Mouse (Mus musculus) thymus, adult 2 months (tissue): Measurements from ENCODE around the gene Gm44790. TPM values are rescaled to one million over a fixed set of nuclear protein-coding genes. Genes with fewer than 3 reads are reported as not detected.
A peak's percentile ranks its signal among the peaks of the same experiment; 100 is the strongest.

Source experiments
- DNase-seq: peaks from one replicate; pipeline ENCODE4 v3.0.0; 2021
- H3K27ac ChIP-seq: fragments of 200-500 bp; 2 replicates; pipeline ENCODE4 v1.5.1; 2012; ENCODE audit warnings: low read length, control low read depth; ENCODE audit not compliant: control insufficient read depth, insufficient read depth
- H3K27me3 ChIP-seq: fragments of 200-500 bp; 2 replicates; pipeline ENCODE4 v1.6.1; 2012; ENCODE audit warnings: mild to moderate bottlenecking, low read length, moderate library complexity, mixed read lengths; ENCODE audit not compliant: control insufficient read depth, insufficient read depth
- H3K36me3 ChIP-seq: fragments of 200-500 bp; 2 replicates; pipeline ENCODE4 v1.6.1; 2012; ENCODE audit warnings: mild to moderate bottlenecking, low read length, moderate library complexity; ENCODE audit not compliant: control insufficient read depth, insufficient read depth
- H3K4me1 ChIP-seq: fragments of 200-500 bp; replicated peaks from 2 replicates; pipeline ENCODE4 v1.6.1; 2012; ENCODE audit warnings: low read length; ENCODE audit not compliant: control insufficient read depth, insufficient read depth
- H3K4me3 ChIP-seq: fragments of 200-500 bp; 2 replicates; pipeline ENCODE4 v1.5.1; 2012; ENCODE audit warnings: mild to moderate bottlenecking, low read length, control low read depth, moderate library complexity; ENCODE audit not compliant: control insufficient read depth, insufficient read depth
- CTCF ChIP-seq: fragments of 200-500 bp; IDR thresholded peaks from 2 replicates; pipeline ENCODE4 v1.5.1; 2012; ENCODE audit warnings: mild to moderate bottlenecking, control low read depth, low read length, moderate library complexity, borderline replicate concordance; ENCODE audit not compliant: control insufficient read depth, poor library complexity, insufficient read depth; ENCODE audit errors: extremely low read depth
- POLR2A ChIP-seq: fragments of 200-500 bp; IDR thresholded peaks from 2 replicates; pipeline ENCODE4 v1.6.1; 2012; ENCODE audit warnings: mild to moderate bottlenecking, low read length, control low read depth, moderate library complexity; ENCODE audit not compliant: control insufficient read depth, poor library complexity, insufficient read depth; ENCODE audit errors: extremely low read depth
- whole genome bisulfite sequencing: fragments of 180-500 bp; shearing (Covaris S2); methylation state at CpG from one replicate; pipeline ENCODE4 v1.1.7; 2018; 5-methylcytosine and 5-hydroxymethylcytosine counted together
- polyA plus RNA-seq: library from polyadenylated mRNA; depleted of rRNA; stranded (reverse); fragments of >200 nt; gene quantifications from 2 replicates; pipeline ENCODE4 v1.2.3, GENCODE M21; 2012

The Gm44790 gene
- polyA plus RNA-seq, 1 experiment = 32.5 TPM

DNA sequence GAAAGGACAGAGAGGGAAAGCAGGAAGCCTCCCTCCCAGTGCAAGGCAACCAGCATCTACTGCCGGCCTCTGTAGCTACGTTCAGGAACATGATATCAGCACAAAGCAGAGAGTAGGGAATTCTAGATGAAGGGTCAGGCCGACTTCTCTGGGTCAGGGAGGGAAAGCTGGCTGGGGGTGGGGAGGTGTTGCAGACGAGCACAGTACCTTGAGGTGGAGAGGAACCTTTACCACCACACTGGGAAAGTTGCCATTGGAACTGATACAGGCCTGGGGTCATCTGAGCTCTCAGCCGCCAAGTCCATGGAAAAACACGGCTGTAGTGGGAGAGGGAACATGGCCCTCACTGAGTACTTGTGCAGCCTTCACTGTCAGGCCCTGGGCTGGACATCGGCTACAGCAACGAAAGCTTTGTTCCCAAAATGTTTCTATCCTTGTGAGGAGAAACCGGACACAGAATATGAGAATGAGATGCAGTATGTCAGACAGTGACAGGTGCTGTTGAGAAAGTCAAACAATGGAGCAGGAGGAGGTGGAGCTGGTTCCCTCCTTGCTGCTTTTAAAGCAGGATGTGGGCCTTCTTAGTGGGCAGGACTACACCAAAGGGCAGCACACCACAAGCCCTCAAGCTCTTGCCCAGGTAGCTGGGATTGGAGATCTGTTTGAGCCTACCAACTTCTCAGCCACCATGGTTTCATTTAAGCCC is 49.2 kb downstream of the Gm44790 start:
- no peak overlapping the region for H3K27ac ChIP-seq
- no peaks in the 10 kb centered on the region for H3K27me3 ChIP-seq
- no peak for TF ChIP-seq POLR2A
- no peak for TF ChIP-seq CTCF
- peaks cover 24% of the 10 kb centered on the region for H3K4me1 ChIP-seq
- no peak overlapping the region for H3K4me3 ChIP-seq
- H3K36me3 ChIP-seq = no peaks in the 10 kb centered on the region
- 86% methylated on average over 9 of the region's 9 CpGs for WGBS
- DNase-seq = no peak

DNA sequence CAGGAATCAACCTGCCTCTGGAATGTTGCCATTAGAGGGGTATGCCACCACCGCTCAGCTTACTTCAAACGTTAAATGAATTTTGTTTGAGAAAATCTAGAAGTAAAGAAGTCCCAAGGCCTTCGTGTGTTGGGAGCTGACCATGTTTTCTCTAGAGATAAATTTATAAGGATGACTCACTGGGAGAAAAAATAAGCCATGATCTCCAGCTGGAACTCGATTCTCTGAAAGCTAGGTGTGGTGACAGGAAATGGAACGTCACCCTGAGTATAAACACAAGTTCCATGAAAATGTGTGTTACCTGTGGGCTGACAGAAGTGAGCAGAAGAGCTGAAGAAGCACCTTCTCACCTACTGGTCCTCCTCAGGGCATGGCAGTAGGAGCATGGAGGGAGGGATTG is 50.5 kb downstream of the Gm44790 start:
- TF ChIP-seq POLR2A (no peak), CTCF (no peak)
- no peaks in the 10 kb centered on the region for H3K36me3 ChIP-seq
- no peak overlapping the region for H3K4me3 ChIP-seq
- peaks cover 21% of the 10 kb centered on the region for H3K4me1 ChIP-seq
- no peak for DNase-seq
- H3K27ac ChIP-seq = no peak overlapping the region
- WGBS = 88% methylated on average over 5 of the region's 5 CpGs
- H3K27me3 ChIP-seq = no peaks in the 10 kb centered on the region

DNA sequence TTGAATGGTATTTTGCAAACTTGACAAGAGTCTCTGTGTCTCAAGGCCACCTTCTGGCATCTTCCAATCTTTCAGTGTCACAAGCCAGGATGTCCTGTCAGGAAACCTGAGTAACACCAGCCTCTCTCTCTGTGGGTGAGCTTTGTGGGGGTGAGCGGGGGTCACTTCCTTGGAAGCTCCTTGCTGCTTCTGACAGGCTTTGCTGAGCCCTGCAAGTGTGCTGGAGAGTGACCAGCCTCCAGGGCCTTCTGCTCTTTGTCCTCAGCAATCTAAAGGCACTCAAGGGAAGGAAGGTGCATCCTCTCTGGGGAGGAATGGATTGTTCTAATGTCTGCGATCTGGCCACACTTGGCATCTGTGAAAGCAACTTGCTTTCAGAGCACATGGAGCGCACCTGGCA is 52.9 kb downstream of the Gm44790 start:
- Histone ChIP-seq H3K27ac (no peak overlapping the region), H3K36me3 (no peaks in the 10 kb centered on the region), H3K4me1 (peaks cover 13% of the 10 kb centered on the region), H3K27me3 (no peaks in the 10 kb centered on the region), H3K4me3 (no peak overlapping the region)
- WGBS = 71% methylated on average over 3 of the region's 3 CpGs
- no peak for DNase-seq
- TF ChIP-seq CTCF (no peak), POLR2A (no peak)

DNA sequence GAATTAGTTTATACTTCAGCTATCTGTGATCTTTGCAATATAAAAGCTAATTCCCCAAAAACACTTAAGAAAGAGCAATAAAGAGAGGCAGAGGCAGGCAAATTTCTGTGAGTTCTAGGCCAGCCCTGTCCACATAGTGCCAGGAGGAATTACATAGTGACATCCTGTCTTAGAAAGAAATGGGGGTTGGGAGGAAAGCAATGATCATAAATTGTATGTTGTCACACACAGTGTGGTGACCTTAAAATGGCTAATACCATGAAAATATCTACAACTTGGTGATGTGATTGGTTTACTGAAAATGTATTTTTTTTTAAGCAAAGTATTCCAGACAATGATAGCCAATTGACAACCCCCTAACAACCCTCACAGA is 53.3 kb downstream of the Gm44790 start:
- no peak for TF ChIP-seq POLR2A
- no peak for TF ChIP-seq CTCF
- Histone ChIP-seq H3K4me3 (no peak overlapping the region), H3K36me3 (no peaks in the 10 kb centered on the region), H3K27me3 (no peaks in the 10 kb centered on the region), H3K4me1 (peaks cover 13% of the 10 kb centered on the region), H3K27ac (no peak overlapping the region)
- no peak for DNase-seq

DNA sequence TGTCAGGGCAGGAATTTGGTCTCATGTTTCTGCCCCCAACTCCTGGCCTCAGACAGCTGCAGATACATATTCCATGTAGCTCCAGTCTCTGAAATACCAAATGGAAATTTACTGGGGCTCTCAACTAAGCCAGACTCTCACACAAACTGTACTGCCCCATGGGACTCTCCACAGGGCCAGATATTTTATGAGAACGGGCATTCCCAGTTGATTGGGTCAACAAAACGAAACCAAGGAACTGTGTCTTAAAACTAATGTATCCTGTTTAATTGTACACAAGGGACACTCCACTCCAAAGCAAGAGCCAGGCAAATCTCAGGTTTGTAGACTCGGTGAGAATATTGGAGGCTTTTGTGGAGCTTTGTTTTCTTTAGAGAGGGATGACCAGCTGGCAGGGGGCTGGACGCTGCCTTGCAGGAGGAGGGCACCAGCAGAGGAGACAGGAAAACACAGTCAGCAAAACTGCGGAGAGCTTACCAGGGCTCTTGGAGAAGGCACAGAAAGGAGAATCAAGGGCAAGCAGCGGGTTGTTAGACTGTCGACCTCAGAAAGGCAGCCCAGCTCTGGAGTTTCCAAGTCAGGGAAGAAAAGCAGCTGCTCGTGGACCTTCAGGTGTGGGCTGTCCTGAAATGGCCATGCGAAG is 53.9 kb downstream of the Gm44790 start:
- Histone ChIP-seq H3K36me3 (no peaks in the 10 kb centered on the region), H3K4me3 (no peak overlapping the region), H3K27me3 (no peaks in the 10 kb centered on the region), H3K4me1 (peaks cover 13% of the 10 kb centered on the region), H3K27ac (peak overlapping the region; percentile 27; the same call in 1 of the 2 replicates)
- 52% methylated on average over 9 of the region's 9 CpGs for WGBS
- DNase-seq = no peak
- no peak for TF ChIP-seq POLR2A
- TF ChIP-seq CTCF = no peak

DNA sequence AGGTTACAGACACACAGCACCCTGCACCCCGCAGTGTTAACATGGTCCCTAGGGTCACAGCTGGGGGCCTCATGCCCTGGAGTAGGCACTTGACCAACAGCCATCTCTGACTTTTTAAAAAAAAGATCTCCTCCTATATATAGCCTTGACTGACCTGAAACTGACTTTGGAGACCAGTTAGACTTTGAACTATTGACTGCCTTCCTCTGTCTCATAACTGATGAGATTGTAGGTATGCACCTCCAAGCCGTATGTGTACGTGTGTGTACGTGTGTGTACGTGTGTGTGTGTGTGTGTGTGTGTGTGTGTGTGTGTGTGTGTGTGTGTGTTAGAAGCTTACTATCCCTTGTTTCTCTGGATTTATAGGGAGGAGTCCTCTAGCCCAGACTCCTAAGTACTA is 55.4 kb downstream of the Gm44790 start:
- Histone ChIP-seq H3K36me3 (no peaks in the 10 kb centered on the region), H3K27ac (no peak overlapping the region), H3K4me1 (peaks cover 9% of the 10 kb centered on the region), H3K27me3 (no peaks in the 10 kb centered on the region), H3K4me3 (no peak overlapping the region)
- 91% methylated on average over 5 of the region's 5 CpGs for WGBS
- no peak for DNase-seq
- TF ChIP-seq POLR2A = no peak
- no peak for TF ChIP-seq CTCF

DNA sequence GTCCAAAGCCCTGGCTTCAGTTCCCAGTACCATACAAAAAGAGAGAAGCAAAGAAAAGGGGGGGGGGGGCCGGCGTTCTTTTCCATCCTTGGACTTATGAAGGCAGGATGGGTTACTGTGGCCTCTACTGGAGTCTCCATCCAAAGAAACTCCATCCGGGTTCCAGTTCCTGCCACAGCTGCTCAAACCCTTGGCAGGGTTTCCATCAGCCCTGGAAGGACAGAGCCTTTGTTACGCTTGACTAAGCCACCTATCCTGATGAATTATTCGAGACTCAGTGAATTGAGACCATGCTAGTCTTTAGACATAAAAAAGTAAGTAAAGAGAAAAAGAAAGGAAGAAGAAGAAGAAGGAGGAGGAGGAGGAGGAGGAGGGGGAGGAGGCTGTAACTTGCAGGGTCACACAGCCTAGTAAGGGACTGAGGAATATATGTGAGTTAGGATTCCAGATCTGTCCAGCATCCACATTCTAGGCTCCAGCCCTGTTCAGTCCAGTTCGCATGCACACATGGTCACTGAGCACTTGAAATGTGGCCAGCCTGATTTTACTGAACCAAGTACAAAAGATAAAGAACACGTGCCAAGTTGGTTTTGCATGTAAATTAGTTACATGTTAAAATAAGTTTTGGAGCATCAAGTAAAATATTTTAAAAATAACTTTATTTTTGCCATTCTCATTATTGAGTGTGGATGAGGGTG is 59.6 kb downstream of the Gm44790 start:
- WGBS = 91% methylated on average over 7 of the region's 7 CpGs
- DNase-seq = no peak
- Histone ChIP-seq H3K27me3 (no peaks in the 10 kb centered on the region), H3K27ac (no peak overlapping the region), H3K4me3 (no peak overlapping the region), H3K36me3 (no peaks in the 10 kb centered on the region), H3K4me1 (peaks cover 16% of the 10 kb centered on the region)
- TF ChIP-seq POLR2A (no peak), CTCF (no peak)
